Mouse (Mus musculus) MEL (cell line): ENCODE measurements around the gene Plpp6. TPM values are rescaled to one million over a fixed set of nuclear protein-coding genes. Genes with fewer than 3 reads are reported as not detected.

Source experiments
- DNase-seq: peaks from one replicate; pipeline ENCODE4 v3.0.0; 2011; ENCODE audit warnings: low read depth, low spot score
- H3K27ac ChIP-seq: 2 replicates; pipeline ENCODE4 v1.5.1; 2012; ENCODE audit warnings: low read depth, mild to moderate bottlenecking, control low read depth, low read length, moderate library complexity; ENCODE audit not compliant: control insufficient read depth
- H3K27me3 ChIP-seq, 2 experiments: fragments of 150-350 bp in 1 of 2; sonication (generic) in 1 of 2; 2 replicates each; pipeline ENCODE4 v1.6.1; 2012; ENCODE audit warnings: low read length in 2 of 2, mild to moderate bottlenecking in 2 of 2, improper control_type of control experiment in 1 of 2, moderate library complexity in 1 of 2; ENCODE audit not compliant: insufficient read depth in 2 of 2, control insufficient read depth in 1 of 2
- H3K36me3 ChIP-seq, 2 experiments: 2 replicates each; pipeline ENCODE4 v1.6.1; 2012 to 2014; ENCODE audit warnings: low read length in 2 of 2, improper control_type of control experiment in 1 of 2, inconsistent platforms in 1 of 2, mild to moderate bottlenecking in 1 of 2; ENCODE audit not compliant: insufficient read depth in 2 of 2, control insufficient read depth in 1 of 2
- H3K4me1 ChIP-seq, 2 experiments: fragments of 150-350 bp in 1 of 2; sonication (generic) in 1 of 2; 2 replicates each; pipeline ENCODE4 v1.6.1; 2012; ENCODE audit warnings: low read length in 2 of 2, improper control_type of control experiment in 1 of 2, mild to moderate bottlenecking in 1 of 2; ENCODE audit not compliant: insufficient read depth in 2 of 2, control insufficient read depth in 1 of 2
- H3K4me3 ChIP-seq, 2 experiments: fragments of 150-350 bp in 1 of 2; sonication (generic) in 1 of 2; 2 replicates each; pipeline ENCODE4 v1.5.1; 2012; ENCODE audit warnings: low read depth in 2 of 2, low read length in 2 of 2, mild to moderate bottlenecking in 2 of 2, moderate library complexity in 2 of 2, control low read depth in 1 of 2, improper control_type of control experiment in 1 of 2; ENCODE audit not compliant: control insufficient read depth in 1 of 2, insufficient read depth in 1 of 2
- H3K79me2 ChIP-seq: 2 replicates; pipeline ENCODE4 v1.6.1; 2012; ENCODE audit warnings: mild to moderate bottlenecking, low read length, moderate library complexity; ENCODE audit not compliant: control insufficient read depth, poor library complexity, insufficient read depth
- H3K9ac ChIP-seq: 2 replicates; pipeline ENCODE4 v1.6.1; 2012; ENCODE audit warnings: low read depth, mild to moderate bottlenecking, control low read depth, low read length, moderate library complexity; ENCODE audit not compliant: control insufficient read depth, poor library complexity, severe bottlenecking
- H3K9me3 ChIP-seq: fragments of 150-350 bp; sonication (generic); replicated peaks from 2 replicates; pipeline ENCODE4 v1.6.1; 2012; ENCODE audit warnings: mild to moderate bottlenecking, low read length, improper control_type of control experiment, moderate library complexity; ENCODE audit not compliant: insufficient read depth
- BHLHE40 ChIP-seq: IDR thresholded peaks from 2 replicates; pipeline ENCODE4 v1.6.1; 2012; ENCODE audit warnings: low read depth, mild to moderate bottlenecking, inconsistent platforms, low read length, improper control_type of control experiment, borderline replicate concordance
- CHD1 ChIP-seq: IDR thresholded peaks from 2 replicates; pipeline ENCODE4 v1.6.1; 2012; ENCODE audit warnings: low read depth, mild to moderate bottlenecking, inconsistent platforms, low read length, improper control_type of control experiment
- CHD2 ChIP-seq: IDR thresholded peaks from 2 replicates; pipeline ENCODE4 v1.6.1; 2011; ENCODE audit warnings: low read length, improper control_type of control experiment
- CTCF ChIP-seq, 3 experiments: IDR thresholded peaks in 2 of 3; conservative IDR thresholded peaks in 1 of 3; 2 replicates each; pipeline ENCODE4 v1.5.1; 2011 to 2012; ENCODE audit warnings: low read length in 3 of 3, low read depth in 2 of 3, mild to moderate bottlenecking in 2 of 3, improper control_type of control experiment in 1 of 3, inconsistent platforms in 1 of 3, mixed read lengths in 1 of 3, moderate library complexity in 1 of 3; ENCODE audit not compliant: control insufficient read depth in 1 of 3, insufficient read depth in 1 of 3, poor library complexity in 1 of 3, severe bottlenecking in 1 of 3
- EP300 ChIP-seq, 2 experiments: IDR thresholded peaks; 2 replicates each; pipeline ENCODE4 v1.6.1; 2011; ENCODE audit warnings: improper control_type of control experiment in 2 of 2, low read length in 2 of 2, low read depth in 1 of 2, mild to moderate bottlenecking in 1 of 2
- ETS1 ChIP-seq: IDR thresholded peaks from 2 replicates; pipeline ENCODE4 v1.6.1; 2012; ENCODE audit warnings: low read depth, mild to moderate bottlenecking, inconsistent platforms, low read length, improper control_type of control experiment, moderate library complexity
- GABPA ChIP-seq: IDR thresholded peaks from 2 replicates; pipeline ENCODE4 v1.6.1; 2012; ENCODE audit warnings: low read depth, mild to moderate bottlenecking, inconsistent platforms, low read length, improper control_type of control experiment, moderate library complexity
- GATA1 ChIP-seq: IDR thresholded peaks from 2 replicates; pipeline ENCODE4 v1.6.1; 2011; ENCODE audit warnings: low read depth, low read length, improper control_type of control experiment
- HCFC1 ChIP-seq: IDR thresholded peaks from 2 replicates; pipeline ENCODE4 v1.6.1; 2012; ENCODE audit warnings: low read depth, mild to moderate bottlenecking, inconsistent platforms, low read length, improper control_type of control experiment, moderate library complexity
- MAX ChIP-seq: IDR thresholded peaks from 2 replicates; pipeline ENCODE4 v1.6.1; 2011; ENCODE audit warnings: low read length, improper control_type of control experiment
- MAZ ChIP-seq: IDR thresholded peaks from 2 replicates; pipeline ENCODE4 v1.6.1; 2012; ENCODE audit warnings: low read depth, mild to moderate bottlenecking, inconsistent platforms, low read length, improper control_type of control experiment
- MXI1 ChIP-seq: IDR thresholded peaks from 2 replicates; pipeline ENCODE4 v1.6.1; 2011; ENCODE audit warnings: mild to moderate bottlenecking, low read depth, low read length, improper control_type of control experiment
- MYB ChIP-seq: IDR thresholded peaks from 2 replicates; pipeline ENCODE4 v1.6.1; 2011; ENCODE audit warnings: mild to moderate bottlenecking, low read depth, low read length, improper control_type of control experiment
- MYC ChIP-seq: IDR thresholded peaks from 2 replicates; pipeline ENCODE4 v1.6.1; 2011; ENCODE audit warnings: low read depth, mild to moderate bottlenecking, low read length, improper control_type of control experiment, moderate library complexity
- NELFE ChIP-seq: IDR thresholded peaks from 2 replicates; pipeline ENCODE4 v1.6.1; 2011; ENCODE audit warnings: low read depth, low read length, improper control_type of control experiment
- NRF1 ChIP-seq: IDR thresholded peaks from 2 replicates; pipeline ENCODE4 v1.6.1; 2014; ENCODE audit warnings: low read depth, mild to moderate bottlenecking, inconsistent platforms, low read length, improper control_type of control experiment, moderate library complexity; ENCODE audit not compliant: poor library complexity, insufficient read depth, severe bottlenecking
- POLR2AphosphoS2 ChIP-seq: IDR thresholded peaks from 2 replicates; pipeline ENCODE4 v1.6.1; 2011; ENCODE audit warnings: low read length, improper control_type of control experiment
- SMC3 ChIP-seq: IDR thresholded peaks from 2 replicates; pipeline ENCODE4 v1.6.1; 2011; ENCODE audit warnings: low read depth, low read length, improper control_type of control experiment
- TAL1 ChIP-seq: IDR thresholded peaks from 2 replicates; pipeline ENCODE4 v1.6.1; 2012; ENCODE audit warnings: mild to moderate bottlenecking, inconsistent platforms, low read length, moderate library complexity, mixed read lengths
- TBP ChIP-seq: IDR thresholded peaks from 2 replicates; pipeline ENCODE4 v1.8.0; 2011; ENCODE audit warnings: low read depth, low read length, improper control_type of control experiment
- TCF12 ChIP-seq: IDR thresholded peaks from 2 replicates; pipeline ENCODE4 v1.6.1; 2014; ENCODE audit warnings: low read depth, mild to moderate bottlenecking, inconsistent platforms, low read length, improper control_type of control experiment, moderate library complexity
- ZC3H11A ChIP-seq: IDR thresholded peaks from 2 replicates; pipeline ENCODE4 v1.6.1; 2012; ENCODE audit warnings: low read depth, mild to moderate bottlenecking, inconsistent platforms, low read length, improper control_type of control experiment
- ZMIZ1 ChIP-seq: IDR thresholded peaks from 2 replicates; pipeline ENCODE4 v1.6.1; 2012; ENCODE audit warnings: low read depth, mild to moderate bottlenecking, inconsistent platforms, low read length, improper control_type of control experiment, moderate library complexity
- ZNF384 ChIP-seq: IDR thresholded peaks from 2 replicates; pipeline ENCODE4 v1.6.1; 2012; ENCODE audit warnings: low read depth, mild to moderate bottlenecking, inconsistent platforms, low read length, improper control_type of control experiment
- polyA plus RNA-seq, 2 experiments: library from polyadenylated mRNA; stranded (reverse) in 1 of 2; unstranded in 1 of 2; fragments of >175 nt in 1 of 2; fragments of >200 nt in 1 of 2; gene quantifications; 2 replicates each; pipeline versions ENCODE4 v1.2.1 to v1.2.4; 2012; ENCODE audit warnings: low replicate concordance in 2 of 2, low read depth in 1 of 2; ENCODE audit not compliant: insufficient read length in 2 of 2, insufficient read depth in 1 of 2, missing spikeins in 1 of 2
- total RNA-seq: library from RNA; depleted of rRNA; stranded (reverse); fragments of 300-350 nt; gene quantifications from 2 replicates; pipeline ENCODE4 v1.2.3, GENCODE M21; 2012

The Plpp6 gene
- total and polyA plus RNA-seq, 3 experiments: 0.08 to 1.9 TPM; not detected in 1

DNA sequence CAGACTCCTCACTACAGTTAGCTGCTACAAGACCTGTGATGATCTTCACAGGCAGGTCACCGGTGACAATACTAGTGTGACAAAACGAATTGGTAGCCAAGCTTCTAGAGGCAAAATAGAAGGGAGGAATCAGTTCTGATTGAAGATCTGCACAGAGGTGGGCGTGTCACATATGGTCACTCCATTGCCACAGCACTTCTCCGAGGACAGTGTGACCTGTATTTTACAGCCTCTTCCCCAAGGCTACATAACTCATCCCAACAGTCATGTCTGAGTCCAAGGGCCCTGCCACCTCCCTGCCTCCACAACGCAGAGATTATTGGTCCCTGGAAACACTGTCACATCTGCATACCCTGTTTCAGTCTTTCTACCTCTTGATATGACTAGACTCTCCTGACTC, 5.5 kb downstream of the Plpp6 start:
- Histone ChIP-seq H3K27me3 (peaks cover 3 to 10% of the 10 kb centered on the region in 2 experiments), H3K9me3 (no peaks in the 10 kb centered on the region), H3K4me1 (no peaks in the 10 kb centered on the region), H3K36me3 (no peaks in the 10 kb centered on the region), H3K9ac (no peak overlapping the region), H3K79me2 (no peaks in the 10 kb centered on the region), H3K27ac (no peak overlapping the region), H3K4me3 (no peak overlapping the region)
- no peak for DNase-seq
- TF ChIP-seq GABPA (no peak), MAZ (no peak), HCFC1 (no peak), MYC (no peak), ZMIZ1 (no peak), NRF1 (no peak), TAL1 (no peak), CTCF (IDR thresholded peaks at IDR 0.05 in 2 of 3, conservative IDR thresholded peaks at IDR 0.05 in 1 of 3; ENCODE audit: control insufficient read depth in 1 of 3, insufficient read depth in 1 of 3, low read depth in 2 of 3, low read length in 3 of 3, poor library complexity in 1 of 3, severe bottlenecking in 1 of 3) (no peak), ZC3H11A (no peak), ETS1 (no peak), TCF12 (no peak), POLR2AphosphoS2 (no peak), MAX (no peak), BHLHE40 (no peak), NELFE (no peak)

DNA sequence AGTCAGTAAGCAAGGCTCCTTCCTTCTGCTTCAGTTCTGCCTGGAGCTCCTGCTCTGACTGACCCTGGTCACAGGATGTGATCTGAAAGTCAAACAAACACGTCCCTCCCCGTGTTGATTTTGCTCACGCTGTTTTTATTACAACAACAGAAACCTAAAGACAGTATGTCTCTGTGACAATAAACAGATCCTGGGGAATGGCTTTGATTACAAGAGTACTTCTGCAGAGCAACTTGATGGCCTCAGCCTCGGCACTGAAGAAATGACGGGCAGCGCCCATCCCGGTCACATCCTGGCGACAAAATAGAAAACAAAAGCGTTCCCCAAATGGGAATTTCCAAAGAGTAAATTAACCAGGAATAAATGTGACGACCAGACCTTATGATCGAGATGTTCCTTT, 6.5 kb downstream of the Plpp6 start:
- Histone ChIP-seq H3K9ac (no peak overlapping the region), H3K79me2 (no peaks in the 10 kb centered on the region), H3K9me3 (no peaks in the 10 kb centered on the region), H3K36me3 (no peaks in the 10 kb centered on the region), H3K4me3 (no peak overlapping the region), H3K27ac (no peak overlapping the region), H3K27me3 (peaks cover 3 to 4% of the 10 kb centered on the region in 2 experiments), H3K4me1 (no peaks in the 10 kb centered on the region)
- TF ChIP-seq GATA1: no peak
- TF ChIP-seq ZC3H11A: no peak
- no peak for TF ChIP-seq MXI1
- no peak for TF ChIP-seq HCFC1
- no peak for TF ChIP-seq GABPA
- TF ChIP-seq CHD1: no peak
- TF ChIP-seq SMC3: no peak
- no peak for TF ChIP-seq MAX
- no peak for TF ChIP-seq NRF1
- TF ChIP-seq TAL1: no peak
- TF ChIP-seq CHD2: no peak
- TF ChIP-seq ZNF384: no peak
- TF ChIP-seq EP300 (IDR thresholded peaks at IDR 0.05; ENCODE audit: low read depth in 1 of 2, low read length in 2 of 2): no peak
- TF ChIP-seq MAZ: no peak
- no peak for TF ChIP-seq ZMIZ1
- TF ChIP-seq BHLHE40: no peak
- TF ChIP-seq TBP: no peak
- no peak for TF ChIP-seq MYB
- DNase-seq: no peak
